Mouse (Mus musculus) thymus, postnatal 36 days (tissue): Measurements from ENCODE around the gene Slc10a7.

ENCODE experiments used
- DNase-seq, 2 experiments: peaks; one replicate each; pipeline ENCODE4 v3.0.0; 2022; ENCODE audit warnings: mixed read lengths in 2 of 2

Gene Slc10a7

DNA sequence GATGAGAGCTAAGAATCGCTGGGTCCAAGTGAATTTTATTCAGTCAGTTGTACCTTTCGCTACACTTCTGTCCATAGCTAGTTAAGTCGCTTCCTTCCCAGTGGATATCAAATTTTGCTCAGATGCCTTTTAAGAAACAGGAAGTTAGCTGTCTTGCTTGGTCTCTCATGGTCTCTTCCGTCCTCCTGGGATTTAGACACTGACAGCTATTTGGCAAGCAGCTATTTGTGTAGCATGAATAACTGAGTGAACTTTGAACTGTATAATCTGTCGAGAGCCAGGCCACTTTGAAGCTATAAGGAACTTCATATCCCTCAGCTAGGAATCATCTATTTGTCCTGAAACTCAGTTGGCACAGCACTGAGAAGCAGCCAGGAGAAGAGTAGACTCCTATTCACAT is 117.5 kb downstream of the Slc10a7 start:
- no peak for DNase-seq

DNA sequence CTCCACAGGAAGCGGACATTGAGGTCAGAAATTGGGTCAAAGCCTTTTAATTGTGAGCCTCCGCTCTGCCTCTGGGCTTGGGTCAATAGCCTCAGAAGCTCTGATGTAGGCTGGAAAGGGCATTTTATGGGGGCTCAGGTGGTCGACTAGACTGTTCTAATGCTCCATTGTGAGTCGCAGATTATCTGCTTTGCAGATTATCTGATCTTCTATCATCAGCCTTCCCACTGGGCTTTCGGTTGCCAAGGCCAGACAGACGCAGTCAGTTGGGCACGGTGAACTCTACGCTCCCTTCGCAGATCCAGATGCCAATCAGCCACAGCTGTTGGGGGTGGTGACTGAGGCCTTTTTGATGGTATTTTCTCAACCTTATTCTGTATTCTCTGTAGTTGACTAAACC is 118.6 kb downstream of the Slc10a7 start:
- DNase-seq = no peak

DNA sequence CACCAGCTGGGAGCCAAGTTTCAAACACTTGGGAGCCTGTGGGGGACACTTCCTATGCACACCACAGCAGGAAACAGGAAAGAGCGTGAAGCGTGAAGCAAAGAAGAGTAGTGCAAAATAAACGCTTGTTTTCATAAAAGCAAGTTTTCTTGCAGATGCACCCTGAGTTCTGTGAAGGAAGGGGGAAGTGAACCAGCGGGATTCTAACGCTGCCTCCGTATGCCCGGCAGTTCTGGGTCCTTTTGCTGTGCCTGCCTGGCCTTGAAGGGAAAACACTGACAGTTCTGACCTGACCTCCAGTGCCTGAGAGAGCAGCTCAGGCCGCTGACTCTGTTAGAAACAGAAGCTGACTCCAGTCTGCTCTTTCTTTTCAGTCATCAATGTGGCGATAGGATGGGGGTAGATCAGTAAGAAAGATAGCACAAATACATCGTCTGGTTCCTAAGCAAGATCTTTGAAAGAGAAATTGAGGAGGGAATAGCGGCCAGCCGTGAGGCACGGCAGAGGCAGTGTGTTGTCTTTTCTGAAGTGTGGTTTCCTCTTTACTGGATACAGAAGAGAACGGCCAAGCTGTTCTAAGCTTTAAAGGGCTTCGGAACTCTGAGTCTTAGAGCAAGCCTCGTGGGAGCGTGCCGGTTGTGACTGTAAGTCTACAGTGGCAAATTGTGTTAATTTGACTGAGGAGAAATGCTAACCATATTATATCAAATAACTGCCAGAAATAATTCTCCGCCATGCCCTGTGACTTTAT is 121.4 kb downstream of the Slc10a7 start:
- DNase-seq = peak; percentile 6 to 13

DNA sequence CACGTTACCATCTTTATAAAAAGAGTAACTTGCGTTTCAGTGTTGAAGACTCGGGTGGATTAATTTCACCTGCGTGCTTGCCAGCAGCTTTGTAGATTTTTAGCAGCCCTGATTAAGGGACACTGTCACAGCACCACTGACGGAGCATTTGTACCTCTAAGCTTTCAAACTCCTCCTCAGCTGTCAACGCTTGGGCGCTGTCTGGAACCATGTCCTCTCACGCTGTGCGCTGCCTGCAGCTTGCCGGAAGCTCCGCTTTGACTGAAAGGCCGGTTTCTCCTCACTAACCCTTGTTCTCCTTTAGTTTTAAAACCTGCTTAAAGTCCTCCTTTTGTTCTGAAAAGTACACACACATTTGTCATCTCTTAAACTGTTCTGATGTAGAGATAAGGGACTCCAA is 123.9 kb downstream of the Slc10a7 start:
- DNase-seq = no peak

DNA sequence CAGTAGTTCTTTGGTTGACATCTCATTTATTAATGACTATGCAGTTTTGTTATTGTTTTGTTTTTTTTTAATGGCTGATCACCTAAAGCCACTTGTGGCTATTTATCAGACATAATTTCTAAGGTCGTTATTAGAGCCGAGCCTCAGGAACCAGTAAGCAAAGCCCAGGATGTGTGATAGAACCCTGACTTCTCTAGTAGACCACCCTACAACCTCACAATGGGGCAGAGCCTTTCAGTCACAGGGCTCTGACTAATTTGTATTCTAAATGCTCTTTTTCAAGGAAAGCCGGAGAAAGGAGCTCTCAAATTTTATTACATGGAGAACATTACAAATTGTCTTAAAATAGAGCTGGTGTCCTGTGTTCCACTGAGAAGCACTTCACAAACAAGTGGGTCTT is 124.9 kb downstream of the Slc10a7 start:
- DNase-seq = no peak

DNA sequence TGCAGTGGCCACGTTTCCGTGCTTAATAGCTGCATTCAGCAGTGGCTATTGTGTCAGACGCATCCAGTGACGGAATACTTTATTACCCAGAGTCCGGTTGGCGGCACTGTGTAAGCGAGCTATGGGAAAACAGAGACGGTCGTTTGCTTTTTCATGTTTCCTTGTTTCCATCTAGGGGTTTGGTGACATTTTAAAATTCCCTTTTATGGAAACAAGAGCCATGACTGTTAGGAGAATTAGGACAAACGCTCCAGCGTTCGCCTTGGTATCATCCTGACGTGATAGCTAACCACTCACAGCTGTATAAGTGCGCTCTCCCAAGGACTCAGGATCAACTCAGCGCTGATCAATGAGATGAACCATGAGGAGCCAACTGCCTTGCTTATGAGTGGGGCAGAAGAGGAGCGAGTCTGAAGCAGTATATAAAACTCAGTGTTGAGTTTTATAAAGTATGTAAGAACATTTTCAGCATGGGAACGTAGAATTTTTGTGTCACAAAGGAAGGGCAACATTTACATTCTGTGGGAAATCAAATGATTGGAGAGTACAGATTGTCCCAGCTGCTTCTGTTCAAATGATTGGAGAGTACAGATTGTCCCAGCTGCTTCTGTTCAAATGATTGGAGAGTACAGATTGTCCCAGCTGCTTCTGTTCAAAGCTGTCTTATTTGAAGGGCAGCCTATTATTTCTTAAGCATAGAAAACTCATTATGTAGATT is 125.5 kb downstream of the Slc10a7 start:
- DNase-seq = no peak

DNA sequence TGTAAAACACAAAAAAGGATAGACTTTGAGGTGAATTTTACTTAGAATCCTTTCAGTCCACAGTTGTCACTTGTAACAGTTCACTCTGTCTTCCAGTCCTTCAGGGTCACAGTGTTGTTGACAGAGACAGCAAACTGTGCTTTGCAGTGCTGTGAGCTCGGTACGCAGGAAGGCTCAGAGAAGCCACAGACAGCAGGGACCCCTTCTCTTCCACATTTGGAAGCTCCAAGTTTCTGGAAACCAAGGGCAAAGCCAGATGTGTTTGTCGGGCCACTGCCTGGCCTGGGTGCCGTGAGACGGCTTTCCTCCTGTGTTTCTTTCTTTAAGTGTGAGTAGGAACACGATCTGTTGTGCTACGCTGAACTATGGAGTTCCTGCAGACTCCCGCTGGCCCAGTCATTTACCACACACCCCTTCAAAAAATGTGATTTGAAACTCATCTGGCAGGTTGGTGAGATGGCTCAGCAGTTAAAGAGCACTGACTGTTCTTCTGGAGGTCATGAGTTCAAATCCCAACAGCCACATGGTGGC is 126.2 kb downstream of the Slc10a7 start:
- DNase-seq = no peak

DNA sequence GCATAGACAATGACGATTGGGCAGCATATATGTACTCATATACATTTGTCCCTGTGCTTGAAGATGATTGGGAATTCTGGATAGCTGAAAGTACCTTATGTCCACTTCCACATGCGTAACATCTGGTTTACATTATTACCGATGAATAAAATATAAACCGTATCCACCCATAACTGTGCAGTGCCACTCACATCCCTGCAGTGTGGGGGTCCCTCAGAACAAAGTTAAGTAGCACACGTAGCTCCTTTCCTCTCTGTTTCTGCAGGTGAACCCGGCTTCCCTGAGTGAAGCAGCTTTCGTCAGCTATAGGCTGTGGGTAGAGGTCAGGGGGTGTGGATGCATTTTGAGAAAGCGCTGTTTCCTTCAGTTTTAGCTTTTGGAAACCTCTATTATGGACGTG is 132.8 kb downstream of the Slc10a7 start:
- DNase-seq = no peak

DNA sequence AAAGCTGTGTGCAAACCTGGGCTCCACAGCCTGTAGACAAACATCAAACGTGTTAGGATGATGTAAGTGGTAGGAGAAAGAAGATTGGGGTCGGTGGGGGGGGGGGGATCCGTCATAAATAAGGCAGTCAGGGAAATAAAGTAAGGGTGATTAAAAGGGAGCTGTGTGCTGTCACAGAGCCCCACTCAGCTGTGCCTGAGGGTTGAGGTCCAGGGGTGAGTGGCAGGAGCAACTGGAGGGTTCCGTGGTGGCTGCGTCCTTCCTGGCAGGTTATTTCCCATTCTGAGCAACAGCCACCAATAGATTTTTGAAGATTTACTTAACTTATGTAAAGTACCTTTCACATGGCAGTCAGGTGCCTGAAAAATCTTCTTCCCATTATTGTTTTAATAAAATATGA is 133.2 kb downstream of the Slc10a7 start:
- no peak for DNase-seq

DNA sequence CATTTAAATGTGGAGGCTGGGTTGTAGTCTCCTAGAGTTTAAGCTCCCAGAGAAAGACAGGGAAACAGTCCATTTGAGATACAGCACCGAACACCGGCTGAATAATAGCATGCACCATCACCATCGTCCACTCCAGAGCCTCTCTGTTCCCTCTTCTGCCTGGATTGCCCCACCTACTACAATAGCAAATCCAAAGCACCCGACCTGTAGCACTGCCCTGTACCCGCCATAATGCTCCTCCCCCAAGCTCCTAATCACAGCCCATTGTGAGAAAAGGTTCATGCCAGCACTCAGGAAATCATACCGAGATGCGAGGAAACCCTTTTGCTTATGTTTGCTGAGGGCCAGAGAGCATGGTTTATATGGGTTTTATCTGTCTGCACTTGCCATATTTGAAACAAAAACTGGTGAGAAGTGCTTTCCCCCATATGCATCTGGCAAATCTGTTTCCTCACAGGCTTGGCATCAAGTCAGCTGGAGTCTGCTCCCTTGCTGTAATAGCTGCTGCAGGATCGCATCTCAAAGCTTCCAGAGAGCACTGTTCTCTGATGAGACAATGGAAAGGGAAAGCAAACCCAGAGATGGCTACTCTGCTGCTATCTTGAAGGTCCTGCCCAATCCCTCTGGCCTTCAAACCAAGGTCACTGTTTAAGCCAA is 138.0 kb downstream of the Slc10a7 start:
- no peak for DNase-seq

DNA sequence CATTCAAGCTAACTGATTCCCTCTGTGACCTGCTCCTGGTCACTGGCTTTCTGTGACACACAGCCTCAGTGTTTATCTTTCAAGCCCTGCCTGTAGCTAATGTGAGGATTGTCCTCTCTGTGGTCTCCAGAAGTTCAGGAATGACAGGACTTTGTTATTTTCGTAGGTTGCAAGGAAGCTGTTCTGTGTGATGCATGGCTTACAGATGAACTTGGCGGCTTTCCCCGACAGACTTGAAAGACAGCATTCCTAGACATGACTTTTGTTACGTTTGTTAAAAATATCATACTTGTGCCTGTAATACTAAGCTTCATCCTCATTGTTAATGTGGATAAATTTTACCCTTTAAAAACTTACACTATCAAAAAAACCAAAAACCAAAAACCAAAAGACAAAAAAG is 138.7 kb downstream of the Slc10a7 start:
- DNase-seq = no peak

DNA sequence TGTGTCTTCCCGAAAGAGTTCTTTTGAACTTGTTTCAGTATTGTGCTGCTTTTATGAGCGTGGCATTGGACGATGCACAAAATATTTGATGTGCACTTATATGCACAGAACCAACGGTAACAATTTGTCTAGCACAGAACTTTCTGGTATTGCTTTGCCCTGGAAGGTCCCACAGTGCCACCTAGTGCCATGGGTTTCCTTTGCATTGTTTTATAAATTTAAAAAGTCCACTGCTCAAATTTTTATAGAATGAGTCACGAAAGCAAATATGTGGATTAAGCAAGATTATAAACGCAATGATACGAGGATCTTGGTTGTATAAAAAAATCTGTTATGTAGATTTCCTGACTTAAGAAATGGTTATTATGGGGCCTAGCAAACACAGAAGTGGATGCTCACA is 139.8 kb downstream of the Slc10a7 start:
- DNase-seq = peak; percentile 32 to 52

DNA sequence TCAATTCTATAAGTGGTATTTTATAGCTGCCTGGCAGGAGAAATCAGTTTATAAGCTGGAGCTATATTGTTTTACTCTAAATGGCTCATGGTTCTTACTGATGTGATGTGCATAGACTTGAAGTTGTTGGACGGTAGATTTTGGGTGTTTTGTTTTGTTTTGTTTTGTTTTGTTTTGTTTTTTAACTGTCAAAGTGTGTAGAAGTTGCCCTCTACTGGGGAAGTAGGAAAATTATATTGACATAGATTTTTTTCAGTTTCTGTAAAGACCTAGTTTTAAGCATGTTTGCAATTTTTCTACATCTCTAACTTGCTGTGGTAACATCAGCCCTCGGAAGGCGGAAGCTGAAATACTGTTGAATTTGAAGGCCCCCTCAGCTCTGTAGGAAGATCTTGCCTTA is 142.5 kb downstream of the Slc10a7 start:
- no peak for DNase-seq

DNA sequence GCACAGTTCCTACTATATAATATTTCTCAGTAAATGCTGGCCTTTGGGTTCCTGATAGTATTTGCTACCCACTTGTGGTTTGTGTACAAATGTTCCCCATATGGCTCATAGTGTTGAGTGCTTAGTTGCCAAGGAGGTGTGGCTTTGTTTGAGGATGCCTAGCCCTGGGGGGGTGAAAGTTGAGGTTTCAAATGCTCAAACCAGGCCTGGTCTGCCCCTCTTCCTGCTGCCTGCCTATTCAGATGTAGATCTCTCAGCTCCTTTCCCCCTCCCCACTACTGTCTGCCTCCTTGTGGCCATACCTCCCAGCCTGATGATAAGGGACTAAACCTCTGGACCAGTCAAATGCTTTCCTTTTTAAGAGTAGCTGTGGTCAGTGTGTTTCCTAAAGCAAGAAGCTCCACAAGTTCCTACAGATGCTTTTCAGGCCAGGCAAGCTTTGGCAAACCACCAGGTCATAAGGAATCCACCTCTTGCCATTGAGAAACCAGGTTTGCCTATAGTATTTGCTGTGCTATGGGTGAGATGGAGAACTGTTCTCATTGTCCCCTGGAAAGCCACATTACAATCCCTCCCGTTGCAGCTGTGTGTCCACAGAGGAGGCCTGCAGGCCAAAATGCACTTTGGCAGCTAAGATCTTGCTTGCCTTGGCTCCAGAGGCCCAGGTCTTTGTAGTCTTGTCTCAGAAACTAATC is 146.4 kb downstream of the Slc10a7 start:
- DNase-seq = no peak

DNA sequence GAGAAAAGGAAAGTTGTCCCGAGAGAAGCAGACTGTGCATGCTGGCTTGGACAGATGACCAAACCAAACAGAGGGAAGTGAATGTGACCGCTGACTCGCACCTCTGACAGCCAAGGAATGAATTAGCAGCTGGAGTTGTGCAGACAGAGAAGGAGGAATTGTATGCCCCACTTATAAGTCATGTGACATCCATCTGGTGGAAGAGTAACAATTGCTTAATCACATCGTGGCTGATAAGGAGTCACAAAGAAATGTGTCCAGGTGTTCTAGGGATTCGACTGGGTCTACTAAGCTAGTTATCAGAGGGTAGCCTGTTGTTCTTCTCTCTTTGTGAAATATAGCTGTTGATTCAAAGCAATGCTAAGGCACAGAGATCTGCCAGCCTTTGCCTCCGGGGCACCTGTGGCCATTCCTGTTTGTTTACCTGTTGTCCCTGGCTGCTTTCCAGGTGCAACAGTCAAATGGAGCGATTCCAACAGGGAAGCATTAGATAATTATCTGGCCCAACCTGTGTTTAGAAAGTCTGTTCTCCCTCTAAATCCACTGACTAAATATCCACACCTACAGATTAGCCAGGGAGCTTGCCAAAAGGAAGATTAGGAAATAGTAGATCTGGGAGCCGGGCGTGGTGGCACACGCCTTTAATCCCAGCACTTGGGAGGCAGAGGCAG is 147.7 kb downstream of the Slc10a7 start:
- DNase-seq = no peak

DNA sequence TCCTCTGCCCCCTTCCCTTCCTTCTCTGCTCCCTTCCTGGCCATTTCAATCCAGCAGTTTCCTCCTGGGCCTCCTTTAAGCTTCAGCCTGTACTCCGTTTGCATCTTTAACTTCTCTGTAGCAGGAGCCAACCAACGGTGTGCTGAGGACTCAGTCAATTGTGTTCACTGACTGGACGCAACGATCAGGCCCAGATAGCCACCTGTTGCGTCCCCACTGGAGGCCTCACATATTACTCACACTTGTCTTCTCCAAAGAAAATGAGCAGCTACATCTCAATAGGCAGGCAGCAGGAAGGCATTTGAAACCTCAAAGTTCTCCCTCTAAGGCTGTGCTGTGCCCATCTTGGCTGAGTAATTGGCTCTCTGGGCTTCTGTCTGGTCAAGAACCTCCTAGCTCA is 149.0 kb downstream of the Slc10a7 start:
- no peak for DNase-seq

DNA sequence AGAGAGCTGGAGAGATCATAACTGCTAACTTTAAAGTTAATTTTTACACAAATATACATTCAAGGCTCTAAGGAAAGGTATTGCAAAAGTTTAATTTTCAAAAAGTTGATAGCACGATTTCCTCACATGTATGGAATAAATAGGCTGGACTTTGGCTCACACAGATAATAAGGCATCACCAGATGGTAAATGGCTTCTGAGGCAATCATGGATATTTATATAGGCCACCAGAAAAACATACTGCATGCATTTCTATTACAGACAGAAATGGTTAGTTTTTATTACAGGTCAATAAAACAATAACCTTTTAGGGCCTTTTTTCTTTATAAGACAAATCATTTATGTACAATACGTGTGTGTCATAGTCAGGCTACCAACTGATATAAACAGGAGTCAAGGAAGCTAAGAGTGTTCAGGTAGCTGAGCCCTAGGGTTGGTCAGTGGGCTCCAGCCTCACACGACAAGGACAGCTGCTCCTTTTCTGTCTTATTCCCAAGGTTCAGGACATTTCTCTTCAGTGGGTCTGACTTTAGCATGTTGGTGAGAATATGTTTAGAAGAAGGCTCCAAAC is 150.6 kb downstream of the Slc10a7 start:
- no peak for DNase-seq

DNA sequence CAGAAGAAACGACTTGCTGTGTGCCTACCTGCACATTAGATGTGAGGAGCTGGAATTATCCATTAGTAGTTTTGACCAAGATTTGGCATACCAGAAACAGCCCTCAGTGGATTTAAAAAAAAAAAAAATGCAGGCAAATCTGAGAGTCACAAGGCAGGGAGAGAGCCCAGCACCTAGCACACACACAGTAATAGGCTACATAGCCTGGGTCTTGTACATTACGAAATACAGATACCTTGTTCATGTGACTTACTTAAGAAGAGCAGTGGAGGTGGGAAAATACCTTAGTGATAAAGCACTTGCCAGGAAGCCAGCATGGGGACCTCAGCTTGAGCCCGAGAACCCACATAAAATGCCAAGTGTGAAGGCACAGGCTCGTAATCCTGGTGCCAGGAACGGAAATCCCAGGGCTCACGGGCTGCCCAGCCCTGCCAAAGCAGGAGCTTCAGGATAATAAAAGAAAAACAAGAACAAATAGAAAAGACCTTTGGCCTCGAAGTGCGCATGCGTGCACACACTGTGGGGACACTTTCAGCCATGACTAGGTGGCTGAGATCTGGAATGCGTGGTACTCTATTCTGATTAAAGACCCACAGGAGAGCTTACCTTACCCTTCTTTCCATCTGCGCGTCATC is 155.3 kb downstream of the Slc10a7 start:
- no peak for DNase-seq

DNA sequence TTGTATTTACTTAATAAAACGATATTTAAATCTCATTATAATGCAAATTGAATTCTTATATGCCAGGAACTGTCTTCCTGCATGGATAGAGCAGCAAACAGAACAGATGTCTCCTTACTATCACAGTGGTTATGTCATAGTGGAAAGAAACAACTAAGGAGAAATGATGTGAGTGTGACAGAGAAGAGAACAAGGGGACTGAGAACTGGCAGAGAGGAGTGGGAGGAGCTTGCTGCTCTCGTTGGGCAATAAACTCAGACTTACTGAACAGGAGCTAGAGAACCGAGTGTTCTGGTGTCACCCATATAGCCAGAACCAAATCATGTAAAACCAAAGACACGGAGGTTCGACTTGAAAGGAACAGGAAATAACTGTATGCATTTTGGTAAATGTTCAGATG is 158.3 kb downstream of the Slc10a7 start:
- no peak for DNase-seq

DNA sequence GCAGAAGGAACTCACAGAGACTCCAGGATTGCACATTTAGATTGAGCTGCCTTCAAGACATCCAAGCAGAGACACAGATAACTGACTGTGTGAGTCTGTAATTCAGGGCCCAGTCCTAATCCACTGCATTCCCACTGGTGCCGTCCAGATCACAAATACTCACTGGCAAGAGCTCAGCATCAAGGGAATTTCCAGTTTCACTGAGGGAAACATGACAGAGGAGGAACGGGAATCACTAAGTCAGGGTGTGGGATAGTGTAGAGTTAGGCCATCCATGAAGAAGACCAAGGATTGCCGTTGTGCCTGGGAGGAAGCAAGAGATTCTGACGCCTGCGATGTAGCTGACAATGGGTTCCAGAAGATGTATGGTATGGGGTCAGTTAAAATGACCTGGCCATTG is 159.1 kb downstream of the Slc10a7 start:
- DNase-seq = no peak

DNA sequence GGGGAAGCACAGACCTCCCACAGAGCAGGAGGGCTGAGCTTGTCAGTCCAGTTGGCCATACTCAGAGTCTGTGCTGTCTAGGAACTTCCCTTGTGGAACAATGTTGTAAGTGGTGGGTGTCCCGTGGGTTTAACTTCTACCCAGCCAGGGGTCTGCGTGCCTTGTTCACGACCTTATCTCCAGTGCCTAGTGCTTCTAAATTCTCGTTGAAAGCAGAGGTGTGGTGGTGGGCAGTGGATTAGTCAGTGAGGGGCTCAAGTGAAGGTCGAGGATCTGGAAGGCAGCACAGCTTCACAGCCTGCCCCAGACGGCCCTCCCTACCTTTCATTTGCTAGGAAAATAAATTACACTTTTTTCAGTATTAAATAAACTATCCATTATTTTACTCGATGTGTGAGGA is 161.1 kb downstream of the Slc10a7 start:
- DNase-seq = no peak
